Mouse (Mus musculus) CH12.LX (cell line): ENCODE measurements around the gene Psmd11. TPM values are rescaled to one million over a fixed set of nuclear protein-coding genes. Genes with fewer than 3 reads are reported as not detected.

Experiments used
- DNase-seq: peaks from one replicate; pipeline ENCODE4 v3.0.0-alpha.2; 2013; ENCODE audit errors: extremely low read depth
- H3K27ac ChIP-seq: 2 replicates; pipeline ENCODE4 v1.5.1; 2012; ENCODE audit warnings: low read depth, mild to moderate bottlenecking, control low read depth, moderate library complexity; ENCODE audit not compliant: insufficient read depth
- H3K27me3 ChIP-seq: replicated peaks from 2 replicates; pipeline ENCODE3; 2012; ENCODE audit warnings: inconsistent platforms
- H3K36me3 ChIP-seq, 2 experiments: replicated peaks in 1 of 2; 2 replicates each; pipeline versions ENCODE3 to v1.6.1; 2012; ENCODE audit warnings: inconsistent platforms in 1 of 2, low read length in 1 of 2, mild to moderate bottlenecking in 1 of 2, mixed read lengths in 1 of 2, moderate library complexity in 1 of 2; ENCODE audit not compliant: control insufficient read depth in 1 of 2, insufficient read depth in 1 of 2
- H3K4me1 ChIP-seq, 2 experiments: 2 replicates each; pipeline ENCODE4 v1.6.1; 2012; ENCODE audit warnings: inconsistent platforms in 1 of 2, moderate library complexity in 1 of 2; ENCODE audit not compliant: insufficient read depth in 2 of 2, control insufficient read depth in 1 of 2
- H3K4me2 ChIP-seq: 2 replicates; pipeline ENCODE4 v1.6.1; 2012; ENCODE audit warnings: low read depth, mild to moderate bottlenecking, control low read depth; ENCODE audit not compliant: poor library complexity, insufficient read depth, severe bottlenecking
- H3K4me3 ChIP-seq, 3 experiments: fragments of 150-350 bp in 1 of 3; sonication (generic) in 1 of 3; replicated peaks in 1 of 3; 2 replicates each; pipeline versions ENCODE3 to v1.5.1; 2011 to 2012; ENCODE audit warnings: low read depth in 2 of 3, low read length in 2 of 3, mild to moderate bottlenecking in 2 of 3, moderate library complexity in 2 of 3, control low read depth in 1 of 3, improper control_type of control experiment in 1 of 3, inconsistent platforms in 1 of 3, mixed read lengths in 1 of 3; ENCODE audit not compliant: poor library complexity in 1 of 3
- H3K79me2 ChIP-seq: replicated peaks from 2 replicates; pipeline ENCODE4 v1.6.1; 2012; ENCODE audit warnings: mild to moderate bottlenecking, moderate library complexity; ENCODE audit not compliant: control insufficient read depth, poor library complexity, insufficient read depth, severe bottlenecking; ENCODE audit errors: extremely low read depth
- H3K9ac ChIP-seq: 2 replicates; pipeline ENCODE4 v1.6.1; 2012; ENCODE audit warnings: low read depth, mild to moderate bottlenecking, control low read depth, moderate library complexity; ENCODE audit not compliant: insufficient read depth
- H3K9me3 ChIP-seq: replicated peaks from 2 replicates; pipeline ENCODE3; 2012; ENCODE audit warnings: low read length, inconsistent platforms, mixed read lengths
- BHLHE40 ChIP-seq: IDR thresholded peaks from 2 replicates; pipeline ENCODE4 v1.6.1; 2011; ENCODE audit warnings: mild to moderate bottlenecking, low read depth, low read length, improper control_type of control experiment
- CHD1 ChIP-seq: IDR thresholded peaks from 2 replicates; pipeline ENCODE4 v1.6.1; 2012; ENCODE audit warnings: low read depth, low read length, improper control_type of control experiment, inconsistent platforms
- CHD2 ChIP-seq: IDR thresholded peaks from 2 replicates; pipeline ENCODE4 v1.6.1; 2011; ENCODE audit warnings: low read length, improper control_type of control experiment
- CTCF ChIP-seq, 2 experiments: IDR thresholded peaks in 1 of 2; conservative IDR thresholded peaks in 1 of 2; 2 replicates each; pipeline ENCODE4 v1.5.1; 2011 to 2012; ENCODE audit warnings: low read depth in 2 of 2, low read length in 2 of 2, improper control_type of control experiment in 1 of 2, inconsistent platforms in 1 of 2, mild to moderate bottlenecking in 1 of 2, moderate library complexity in 1 of 2
- ELF1 ChIP-seq: IDR thresholded peaks from 2 replicates; pipeline ENCODE4 v1.6.1; 2014; ENCODE audit warnings: low read depth, mild to moderate bottlenecking, inconsistent platforms, low read length, improper control_type of control experiment
- EP300 ChIP-seq: IDR thresholded peaks from 2 replicates; pipeline ENCODE4 v1.6.1; 2011; ENCODE audit warnings: low read length, improper control_type of control experiment
- ETS1 ChIP-seq: conservative IDR thresholded peaks from 2 replicates; pipeline ENCODE4 v1.6.1; 2012; ENCODE audit warnings: low read depth, mild to moderate bottlenecking, inconsistent platforms, low read length, improper control_type of control experiment, moderate library complexity
- HCFC1 ChIP-seq: IDR thresholded peaks from 2 replicates; pipeline ENCODE4 v1.6.1; 2012; ENCODE audit warnings: low read depth, mild to moderate bottlenecking, inconsistent platforms, low read length, improper control_type of control experiment
- IRF4 ChIP-seq: IDR thresholded peaks from 2 replicates; pipeline ENCODE4 v1.6.1; 2014; ENCODE audit warnings: low read depth, mild to moderate bottlenecking, inconsistent platforms, low read length, improper control_type of control experiment
- JUN ChIP-seq: IDR thresholded peaks from 2 replicates; pipeline ENCODE4 v1.6.1; 2011; ENCODE audit warnings: low read depth, mild to moderate bottlenecking, low read length, improper control_type of control experiment, moderate library complexity; ENCODE audit not compliant: insufficient read depth
- MAX ChIP-seq: IDR thresholded peaks from 2 replicates; pipeline ENCODE4 v1.6.1; 2011; ENCODE audit warnings: low read length, improper control_type of control experiment
- MEF2A ChIP-seq: IDR thresholded peaks from 2 replicates; pipeline ENCODE4 v1.6.1; 2014; ENCODE audit warnings: low read depth, mild to moderate bottlenecking, inconsistent platforms, low read length, improper control_type of control experiment, borderline replicate concordance
- MXI1 ChIP-seq: IDR thresholded peaks from 2 replicates; pipeline ENCODE4 v1.6.1; 2011; ENCODE audit warnings: mild to moderate bottlenecking, low read depth, low read length, improper control_type of control experiment
- NELFE ChIP-seq: IDR thresholded peaks from 2 replicates; pipeline ENCODE4 v1.6.1; 2011; ENCODE audit warnings: low read depth, low read length, improper control_type of control experiment
- NRF1 ChIP-seq: IDR thresholded peaks from 2 replicates; pipeline ENCODE4 v1.6.1; 2014; ENCODE audit warnings: low read depth, mild to moderate bottlenecking, inconsistent platforms, low read length, improper control_type of control experiment, moderate library complexity
- PAX5 ChIP-seq: IDR thresholded peaks from 2 replicates; pipeline ENCODE4 v1.6.1; 2012; ENCODE audit warnings: low read length, inconsistent platforms, mixed read lengths
- RAD21 ChIP-seq: IDR thresholded peaks from 2 replicates; pipeline ENCODE4 v1.6.1; 2011; ENCODE audit warnings: low read depth, mild to moderate bottlenecking, low read length, improper control_type of control experiment, moderate library complexity
- RCOR1 ChIP-seq: conservative IDR thresholded peaks from 2 replicates; pipeline ENCODE4 v1.6.1; 2012; ENCODE audit warnings: low read depth, mild to moderate bottlenecking, inconsistent platforms, low read length, improper control_type of control experiment
- SIN3A ChIP-seq: IDR thresholded peaks from 2 replicates; pipeline ENCODE4 v1.6.1; 2012; ENCODE audit warnings: low read length, improper control_type of control experiment, inconsistent platforms
- TCF12 ChIP-seq: IDR thresholded peaks from 2 replicates; pipeline ENCODE4 v1.6.1; 2014; ENCODE audit warnings: low read depth, mild to moderate bottlenecking, inconsistent platforms, low read length, improper control_type of control experiment
- USF2 ChIP-seq: conservative IDR thresholded peaks from 2 replicates; pipeline ENCODE4 v1.6.1; 2011; ENCODE audit warnings: low read depth, low read length, improper control_type of control experiment
- ZC3H11A ChIP-seq: IDR thresholded peaks from 2 replicates; pipeline ENCODE4 v1.6.1; 2012; ENCODE audit warnings: low read depth, mild to moderate bottlenecking, inconsistent platforms, low read length, improper control_type of control experiment
- ZMIZ1 ChIP-seq: IDR thresholded peaks from 2 replicates; pipeline ENCODE4 v1.6.1; 2012; ENCODE audit warnings: low read depth, mild to moderate bottlenecking, inconsistent platforms, low read length, improper control_type of control experiment
- dilution Hi-C: fragments of 300-500 bp; cut with MboI; formaldehyde crosslinking; loops from 2 replicates; pipeline ENCODE4 v1.14.3; 2020; ENCODE audit warnings: low sequenced_read_pairs; ENCODE audit not compliant: extremely low pct_unique_long_range_greater_than_20kb, extremely low pct_ligation_motif_present
- in situ Hi-C: fragments of 300-500 bp; cut with MboI; formaldehyde crosslinking; loops from 3 replicates; pipeline ENCODE4 v1.14.3; 2019; ENCODE audit warnings: low sequenced_read_pairs, low pct_ligation_motif_present, low pct_unique_long_range_greater_than_20kb, mixed read lengths
- polyA plus RNA-seq: library from polyadenylated mRNA; unstranded; fragments of >175 nt; gene quantifications from 2 replicates; pipeline ENCODE4 v1.2.1, GENCODE M21; 2012; ENCODE audit warnings: low read depth; ENCODE audit not compliant: insufficient read length
- total RNA-seq, 2 experiments: library from RNA; depleted of rRNA; stranded (reverse); fragments of 300-350 nt in 1 of 2; fragments of >200 nt in 1 of 2; gene quantifications; 2 replicates each; pipeline ENCODE4 v1.2.3; 2012 to 2014

Psmd11 gene
- total and polyA plus RNA-seq, 3 experiments = 116 to 191 (median 141) TPM

DNA sequence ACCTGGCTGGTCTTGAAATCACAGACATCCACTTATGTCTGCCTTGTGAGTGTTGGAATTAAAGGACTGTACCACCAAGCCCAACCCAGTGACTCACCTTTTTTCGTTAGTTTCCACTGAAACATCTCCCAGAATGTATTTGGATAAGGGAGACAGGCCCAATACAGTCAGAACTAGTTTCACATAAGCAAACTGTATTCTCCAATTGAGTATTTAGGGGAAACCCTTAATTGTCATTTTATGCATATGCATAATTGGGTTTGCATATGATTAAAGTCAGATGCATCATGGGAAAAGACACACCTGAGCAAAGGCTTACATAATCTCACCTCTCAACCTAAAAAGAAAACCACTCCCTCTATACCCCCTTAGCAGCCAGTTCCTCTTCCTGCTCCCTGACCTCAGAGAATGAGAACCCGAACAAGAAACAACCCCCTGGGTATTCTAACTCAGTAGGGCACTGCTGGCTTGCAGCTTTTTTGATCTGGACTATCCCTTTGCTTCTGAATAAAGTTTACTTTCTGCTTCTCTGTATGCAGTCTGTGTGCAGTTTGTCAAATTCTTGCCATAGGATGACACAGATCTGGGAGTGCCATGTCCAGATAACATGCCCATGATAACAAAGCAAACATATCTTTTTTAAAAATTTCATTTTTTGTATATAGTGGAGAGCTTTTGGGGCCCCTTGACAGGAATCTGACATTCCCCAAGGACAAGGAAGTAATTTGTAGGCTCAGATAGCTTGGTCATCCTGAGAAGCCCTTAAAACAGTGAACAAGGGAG lies 8.0 kb upstream of the Psmd11 start:
- Histone ChIP-seq H3K9me3 (peaks cover 11% of the 10 kb centered on the region), H3K27ac (no peak overlapping the region), H3K79me2 (no peaks in the 10 kb centered on the region), H3K36me3 (peaks cover 6 to 13% of the 10 kb centered on the region in 2 experiments), H3K27me3 (no peaks in the 10 kb centered on the region), H3K4me3 (no peak overlapping the region), H3K4me2 (no peak overlapping the region), H3K9ac (no peak overlapping the region), H3K4me1 (peaks cover 11 to 17% of the 10 kb centered on the region in 2 experiments)
- DNase-seq = peak; percentile 56
- in situ Hi-C loops = no loop called here
- TF ChIP-seq ETS1 = peak; percentile 43; the same call in 1 of the 2 replicates
- 0 out of 2 replicates have a peak, but pooled peaks have one; percentile 26 for TF ChIP-seq ELF1
- TF ChIP-seq MAX = no peak
- TF ChIP-seq CHD2 = peak; percentile 15; the same call in 1 of the 2 replicates
- peak; percentile 43 for TF ChIP-seq BHLHE40
- no peak for TF ChIP-seq ZC3H11A
- no peak for TF ChIP-seq NELFE
- peak; percentile 73 for TF ChIP-seq EP300
- TF ChIP-seq RCOR1 = peak; percentile 50; the same call in 1 of the 2 replicates
- TF ChIP-seq IRF4 = peak; percentile 79
- dilution Hi-C loops = no loop called here

DNA sequence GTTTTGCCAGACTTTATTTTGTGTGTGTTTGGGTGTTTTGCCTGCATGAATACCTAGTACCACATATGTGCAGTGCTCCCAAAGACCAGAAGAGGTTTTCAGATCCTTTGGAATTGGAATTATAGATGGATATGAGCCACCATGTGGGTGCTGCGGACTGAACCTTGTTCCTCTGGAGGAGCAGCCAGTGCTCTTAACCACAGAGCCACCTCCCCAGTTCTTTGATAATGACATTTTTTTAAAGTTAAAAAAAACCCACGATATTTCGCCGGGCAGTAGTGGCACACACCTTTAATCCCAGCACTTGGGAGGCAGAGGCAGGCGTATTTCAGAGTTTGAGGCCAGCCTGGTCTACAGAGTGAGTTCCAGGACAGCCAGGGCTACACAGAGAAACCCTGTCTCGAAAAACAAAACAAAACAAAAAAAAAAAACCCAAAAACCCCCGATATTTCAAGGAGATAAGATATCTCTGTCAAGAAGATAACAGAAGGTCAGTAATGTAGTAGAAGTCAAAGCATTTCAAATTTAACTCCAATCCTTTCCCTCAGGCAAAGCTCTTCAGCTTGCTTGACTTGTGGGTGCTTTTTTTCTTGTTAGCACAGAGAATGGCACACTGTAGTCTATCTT lies 6.9 kb upstream of the Psmd11 start:
- H3K36me3 ChIP-seq = peaks cover 1 to 7% of the 10 kb centered on the region in 2 experiments
- H3K9me3 ChIP-seq = peaks cover 7% of the 10 kb centered on the region
- H3K4me3 ChIP-seq = no peak overlapping the region
- H3K9ac ChIP-seq = no peak overlapping the region
- no peak overlapping the region for H3K4me2 ChIP-seq
- dilution Hi-C loops = no loop called here
- H3K27me3 ChIP-seq = no peaks in the 10 kb centered on the region
- no peak overlapping the region for H3K27ac ChIP-seq
- DNase-seq = no peak
- H3K79me2 ChIP-seq = no peaks in the 10 kb centered on the region
- TF ChIP-seq MXI1 (no peak), RAD21 (no peak), MAX (no peak), CHD2 (no peak), USF2 (no peak), EP300 (no peak), ZMIZ1 (no peak), SIN3A (no peak), CTCF (conservative IDR thresholded peaks at IDR 0.05 in 1 of 2, IDR thresholded peaks at IDR 0.05 in 1 of 2; ENCODE audit: low read depth in 2 of 2, low read length in 2 of 2) (no peak), PAX5 (no peak), TCF12 (no peak), MEF2A (no peak), JUN (no peak), CHD1 (no peak), NRF1 (no peak), HCFC1 (no peak)
- in situ Hi-C loops = no loop called here
- peaks cover 11 to 17% of the 10 kb centered on the region in 2 experiments for H3K4me1 ChIP-seq
